Mouse (Mus musculus) ZHBTc4 (cell line): ENCODE results near the gene Casc1.

ENCODE experiments used
- DNase-seq: peaks from one replicate; pipeline ENCODE4 v3.0.0-alpha.2; 2011; ENCODE audit warnings: low read depth, low spot score

The Casc1 gene

GRCm38 (mm10) chr6:145202432-145203125, 8.2 kb downstream of the Casc1 start:
- DNase-seq, result no peak

- DNase-seq, result no peak
These were observed 12.7 kb downstream of the Casc1 start for GRCm38 (mm10) chr6:145197949-145198686.

GRCm38 (mm10) chr6:145193446-145193845, 17.4 kb downstream of the Casc1 start:
- no peak for DNase-seq

- no peak for DNase-seq
These were observed 17.8 kb downstream of the Casc1 start for GRCm38 (mm10) chr6:145193038-145193437.

- peak; percentile 49 for DNase-seq
These were observed 23.4 kb downstream of the Casc1 start for GRCm38 (mm10) chr6:145187093-145188088.

- no peak for DNase-seq
These were observed 24.7 kb downstream of the Casc1 start for GRCm38 (mm10) chr6:145186096-145186495.

- DNase-seq, result no peak
These were observed 28.8 kb downstream of the Casc1 start for GRCm38 (mm10) chr6:145182044-145182443.

- peak; percentile 89 for DNase-seq
These were observed 31.1 kb downstream of the Casc1 start for GRCm38 (mm10) chr6:145179665-145180064.

GRCm38 (mm10) chr6:145176474-145176873, 34.3 kb downstream of the Casc1 start:
- DNase-seq, result peak; percentile 95

- peak; percentile 90 for DNase-seq
These were observed 35.2 kb downstream of the Casc1 start for GRCm38 (mm10) chr6:145175571-145175981.

GRCm38 (mm10) chr6:145173781-145174191, 37.0 kb downstream of the Casc1 start:
- DNase-seq, result peak; percentile 87

GRCm38 (mm10) chr6:145171892-145172606, 38.8 kb downstream of the Casc1 start:
- no peak for DNase-seq

- peak; percentile 66 for DNase-seq
These were observed 50.2 kb downstream of the Casc1 start for GRCm38 (mm10) chr6:145160581-145160980.

- DNase-seq, result peak; percentile 56
These were observed 52.2 kb downstream of the Casc1 start for GRCm38 (mm10) chr6:145158619-145159018.

GRCm38 (mm10) chr6:145149054-145149453, 61.8 kb downstream of the Casc1 start:
- peak; percentile 52 for DNase-seq

- DNase-seq, result peak; percentile 46
These were observed 63.1 kb downstream of the Casc1 start for GRCm38 (mm10) chr6:145147716-145148115.

GRCm38 (mm10) chr6:145145173-145145572, 65.6 kb downstream of the Casc1 start:
- peak; percentile 21 for DNase-seq

GRCm38 (mm10) chr6:145141827-145142226, 69.0 kb downstream of the Casc1 start:
- DNase-seq, result peak; percentile 18

- no peak for DNase-seq
These were observed 70.1 kb downstream of the Casc1 start for GRCm38 (mm10) chr6:145140706-145141105.

GRCm38 (mm10) chr6:145139776-145140475, 70.9 kb downstream of the Casc1 start:
- DNase-seq, result no peak
